18 mouse cellular contexts compared by ENCODE assay signal in genomic region chr17:84888525-84888924, GRCm38 (mm10).
DNase-seq lines count a peak whose midpoint lies in the region; ATAC-seq lines count a peak whose summit lies in the region.
"Had no signal": no experiment of that assay in that cellular context is flagged by ENCODE, and none has a peak within 500 bp of the region (broad histone marks: within the 10 kb centered on the region; RNA-seq: fewer than 3 reads in every experiment).

No protein-coding gene starts in this region.

- no peak overlapping the region for H3K9ac ChIP-seq in heart, embryonic 11.5 days (ENCODE audit: low read depth, low read length)
- H3K9ac ChIP-seq: embryonic facial prominence, embryonic 12.5 days; forebrain, embryonic 15.5 days; hindbrain, embryonic 15.5 days had no signal

- peak; percentile 81 for DNase-seq in heart, adult 11 months
- peak; percentile 13 to 26 for DNase-seq in thymus, postnatal 10 days (ENCODE audit: low spot score in 2 of 2)
- peak; percentile 41 for DNase-seq in thymus, postnatal 4 days
- DNase-seq in embryo, embryonic 10 days (ENCODE audit: low spot score): no peak
- DNase-seq in layer of hippocampus, postnatal 10 days (ENCODE audit: low spot score in 2 of 2): no peak
- DNase-seq in heart, postnatal 4 days: no peak
- DNase-seq: adrenal gland, postnatal 10 days; B cell, adult 2 months; cerebellum, adult 18-20 months; cerebellum, postnatal 10 days; gastrocnemius, postnatal 36 days; heart, adult 18-20 months had no signal

- no peak for ATAC-seq in heart, embryonic 11.5 days (replicated peaks; ENCODE audit: insufficient number of reproducible peaks, low FRiP score, low TSS enrichment)
- peak; percentile 72 for ATAC-seq in inflammation-experienced regulatory T-cells, adult 6 months
- ATAC-seq: forebrain, embryonic 15.5 days had no signal

- 83% methylated on average over 5 of the region's 5 CpGs for WGBS in heart, embryonic 11.5 days (ENCODE audit: insufficient replicate concordance)

- no peak overlapping the region for H3K4me2 ChIP-seq in heart, embryonic 11.5 days
- H3K4me2 ChIP-seq: embryonic facial prominence, embryonic 12.5 days; forebrain, embryonic 15.5 days; hindbrain, embryonic 15.5 days had no signal

- H3K9me3 ChIP-seq in heart, embryonic 11.5 days (replicated peaks; ENCODE audit: control insufficient read depth, low read length): no peaks in the 10 kb centered on the region
- H3K9me3 ChIP-seq: embryonic facial prominence, embryonic 12.5 days; forebrain, embryonic 15.5 days; heart, embryonic 10.5 days; hindbrain, embryonic 15.5 days had no signal

- no peak overlapping the region for H3K27ac ChIP-seq in heart, embryonic 11.5 days (ENCODE audit: low read depth, low read length)
- H3K27ac ChIP-seq: embryonic facial prominence, embryonic 12.5 days; forebrain, embryonic 15.5 days; heart, embryonic 10.5 days; hindbrain, embryonic 15.5 days had no signal

- H3K4me3 ChIP-seq in heart, embryonic 11.5 days (ENCODE audit: low read depth, low read length): no peak overlapping the region
- H3K4me3 ChIP-seq: embryonic facial prominence, embryonic 12.5 days; forebrain, embryonic 15.5 days; heart, embryonic 10.5 days; hindbrain, embryonic 15.5 days had no signal

- no peaks in the 10 kb centered on the region for H3K27me3 ChIP-seq in heart, embryonic 11.5 days (ENCODE audit: control insufficient read depth, insufficient read depth, low read length)
- H3K27me3 ChIP-seq: embryonic facial prominence, embryonic 12.5 days; forebrain, embryonic 15.5 days; hindbrain, embryonic 15.5 days had no signal

- no peaks in the 10 kb centered on the region for H3K36me3 ChIP-seq in heart, embryonic 11.5 days (ENCODE audit: control insufficient read depth, insufficient read depth, low read length)
- H3K36me3 ChIP-seq: embryonic facial prominence, embryonic 12.5 days; forebrain, embryonic 15.5 days; heart, embryonic 10.5 days; hindbrain, embryonic 15.5 days had no signal

- no peaks in the 10 kb centered on the region for H3K4me1 ChIP-seq in heart, embryonic 11.5 days (ENCODE audit: control insufficient read depth, insufficient read depth, low read length)
- H3K4me1 ChIP-seq: embryonic facial prominence, embryonic 12.5 days; heart, embryonic 10.5 days had no signal

Comparison
In these comparisons a context has a peak if more than half of its experiments do, and no peak if none do; other contexts are left out.
1. DNase-seq: peak in heart, adult 11 months (single experiment), thymus, postnatal 10 days (2 of 2) and thymus, postnatal 4 days (single experiment); none in embryo, embryonic 10 days (single experiment), layer of hippocampus, postnatal 10 days (0 of 2) and heart, postnatal 4 days (single experiment).